Mouse (Mus musculus) testis, adult 2 months (tissue): ENCODE data around the gene Prr19. TPM values are rescaled to one million over a fixed set of nuclear protein-coding genes. Genes with fewer than 3 reads are reported as not detected.

Source experiments
- H3K27ac ChIP-seq: fragments of 200-500 bp; 2 replicates; pipeline ENCODE4 v1.5.1; 2012; ENCODE audit warnings: low read depth, low read length; ENCODE audit not compliant: control insufficient read depth, insufficient read depth
- H3K27me3 ChIP-seq: fragments of 200-500 bp; 2 replicates; pipeline ENCODE4 v1.6.1; 2012; ENCODE audit warnings: mild to moderate bottlenecking, low read length, moderate library complexity; ENCODE audit not compliant: control insufficient read depth, insufficient read depth
- H3K36me3 ChIP-seq: fragments of 200-500 bp; 2 replicates; pipeline ENCODE4 v1.6.1; 2012; ENCODE audit warnings: mild to moderate bottlenecking, low read length; ENCODE audit not compliant: control insufficient read depth, insufficient read depth
- H3K4me1 ChIP-seq: fragments of 200-500 bp; 2 replicates; pipeline ENCODE4 v1.6.1; 2012; ENCODE audit warnings: low read length; ENCODE audit not compliant: control insufficient read depth, insufficient read depth
- H3K4me3 ChIP-seq: fragments of 200-500 bp; 2 replicates; pipeline ENCODE4 v1.5.1; 2012; ENCODE audit warnings: low read depth, mild to moderate bottlenecking, low read length, moderate library complexity, mixed read lengths; ENCODE audit not compliant: control insufficient read depth
- CTCF ChIP-seq: fragments of 200-500 bp; IDR thresholded peaks from 2 replicates; pipeline ENCODE4 v1.5.1; 2012; ENCODE audit warnings: low read depth, mild to moderate bottlenecking, inconsistent platforms, low read length, moderate library complexity; ENCODE audit not compliant: control insufficient read depth, insufficient read depth, insufficient replicate concordance
- POLR2A ChIP-seq: fragments of 200-500 bp; IDR thresholded peaks from 2 replicates; pipeline ENCODE4 v1.6.1; 2012; ENCODE audit warnings: low read depth, mild to moderate bottlenecking, inconsistent platforms, low read length, moderate library complexity; ENCODE audit not compliant: control insufficient read depth
- polyA plus RNA-seq: library from polyadenylated mRNA; depleted of rRNA; stranded (reverse); fragments of >200 nt; gene quantifications from 2 replicates; pipeline ENCODE4 v1.2.3, GENCODE M21; 2012

Gene Prr19
- polyA plus RNA-seq, 1 experiment = 83.0 TPM

- Histone ChIP-seq H3K36me3 (no peaks in the 10 kb centered on the region), H3K4me1 (peaks cover 12% of the 10 kb centered on the region), H3K4me3 (no peak overlapping the region), H3K27ac (no peak overlapping the region), H3K27me3 (no peaks in the 10 kb centered on the region)
- no peak for TF ChIP-seq CTCF
- no peak for TF ChIP-seq POLR2A
Observed at GRCm38 (mm10) chr7:25272445-25273258, 28.6 kb upstream of the Prr19 start.

DNA sequence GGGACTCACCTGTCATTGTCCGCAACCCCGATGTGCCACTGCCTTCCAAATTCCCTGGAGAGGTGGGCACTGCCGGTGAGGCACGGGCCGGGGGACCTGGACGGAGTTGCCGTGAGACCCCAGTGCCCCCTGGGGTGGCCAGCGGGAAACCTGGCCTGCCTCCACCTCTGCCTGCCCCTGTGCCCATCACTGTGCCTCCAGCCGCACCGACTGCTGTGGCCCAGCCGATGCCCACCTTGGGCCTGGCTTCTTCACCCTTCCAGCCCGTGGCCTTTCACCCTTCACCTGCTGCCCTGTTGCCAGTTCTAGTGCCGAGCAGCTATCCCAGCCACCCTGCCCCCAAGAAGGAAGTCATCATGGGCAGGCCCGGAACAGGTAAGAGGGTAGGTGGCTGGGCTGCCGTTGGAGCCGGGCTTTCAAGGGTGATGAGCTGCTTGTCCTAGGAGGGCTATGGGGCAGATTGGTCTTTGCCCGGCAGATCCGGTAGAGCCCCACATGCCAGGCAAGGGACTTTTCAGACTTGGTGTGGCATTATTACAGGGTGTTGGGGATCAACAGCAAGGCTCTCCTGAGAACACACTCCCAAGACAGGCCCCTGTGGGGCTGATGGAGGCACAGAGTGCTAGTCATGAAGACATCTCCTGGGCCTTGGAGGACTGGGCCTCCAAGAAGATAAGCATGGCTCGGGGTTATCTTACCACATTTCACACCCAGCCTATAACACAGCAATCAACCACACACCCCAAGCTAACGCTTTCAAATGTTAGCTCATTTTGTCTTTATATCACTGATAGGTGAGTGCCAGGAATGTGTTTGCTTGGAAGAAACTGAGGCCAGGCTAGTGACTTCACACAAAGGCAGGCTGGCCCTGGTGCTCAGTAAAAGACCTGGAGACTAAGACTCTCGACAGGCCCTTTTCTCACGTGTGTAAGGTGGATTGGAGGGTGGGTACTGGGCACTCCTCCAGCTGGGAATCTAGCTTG is 27.7 kb upstream of the Prr19 start:
- no peak overlapping the region for H3K27ac ChIP-seq
- H3K27me3 ChIP-seq = no peaks in the 10 kb centered on the region
- no peak overlapping the region for H3K4me3 ChIP-seq
- peaks cover 13% of the 10 kb centered on the region for H3K4me1 ChIP-seq
- no peak for TF ChIP-seq POLR2A
- TF ChIP-seq CTCF = no peak
- H3K36me3 ChIP-seq = no peaks in the 10 kb centered on the region

DNA sequence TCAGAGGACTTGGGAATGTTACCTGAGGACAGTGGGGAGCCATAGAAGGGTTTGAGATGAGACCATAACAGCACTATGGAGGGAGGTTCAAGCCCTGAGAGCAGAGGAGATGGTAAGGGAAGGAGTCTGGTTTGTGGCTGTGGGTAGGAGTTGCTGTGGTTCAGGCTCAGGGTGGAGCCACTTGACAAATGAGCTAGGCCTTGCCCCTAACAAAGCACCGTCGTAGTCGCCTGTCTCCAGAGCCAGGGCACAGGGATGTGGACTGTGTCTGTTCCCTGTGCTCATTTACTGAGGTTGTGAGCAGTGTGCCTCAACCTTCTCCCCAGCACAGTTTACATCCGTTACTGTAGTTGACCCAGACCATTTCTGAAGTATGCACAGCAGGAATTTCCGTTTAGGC is 26.6 kb upstream of the Prr19 start:
- Histone ChIP-seq H3K27ac (no peak overlapping the region), H3K4me3 (no peak overlapping the region), H3K36me3 (no peaks in the 10 kb centered on the region), H3K27me3 (no peaks in the 10 kb centered on the region), H3K4me1 (peaks cover 15% of the 10 kb centered on the region)
- no peak for TF ChIP-seq CTCF
- no peak for TF ChIP-seq POLR2A

DNA sequence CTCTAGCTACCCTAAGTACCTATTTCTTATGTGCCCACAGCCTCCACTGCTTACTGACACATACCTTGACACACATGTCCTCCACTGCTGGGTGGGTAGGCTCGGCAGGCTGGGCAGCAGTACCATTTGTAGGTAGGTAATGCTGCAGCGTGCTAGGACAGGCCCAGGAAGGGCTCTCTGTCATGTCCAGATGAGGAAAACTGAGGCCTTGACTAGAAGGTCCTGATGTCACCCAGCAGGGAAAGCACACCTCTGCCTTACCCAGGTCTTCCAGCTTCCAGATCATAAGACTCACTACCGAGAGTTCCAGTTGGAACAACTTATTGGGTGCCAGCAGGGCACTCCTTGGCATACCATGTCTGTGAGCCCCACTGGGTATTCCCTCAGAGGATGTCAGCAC is 26.2 kb upstream of the Prr19 start:
- no peak overlapping the region for H3K27ac ChIP-seq
- H3K27me3 ChIP-seq = no peaks in the 10 kb centered on the region
- no peaks in the 10 kb centered on the region for H3K36me3 ChIP-seq
- H3K4me3 ChIP-seq = no peak overlapping the region
- H3K4me1 ChIP-seq = peaks cover 19% of the 10 kb centered on the region
- TF ChIP-seq CTCF = no peak

GRCm38 (mm10) chr7:25275555-25276298 is 25.5 kb upstream of the Prr19 start:
- peaks cover 26% of the 10 kb centered on the region for H3K4me1 ChIP-seq
- H3K36me3 ChIP-seq = no peaks in the 10 kb centered on the region
- TF ChIP-seq CTCF (no peak), POLR2A (no peak)
- no peak overlapping the region for H3K4me3 ChIP-seq
- H3K27me3 ChIP-seq = no peaks in the 10 kb centered on the region
- H3K27ac ChIP-seq = no peak overlapping the region

DNA sequence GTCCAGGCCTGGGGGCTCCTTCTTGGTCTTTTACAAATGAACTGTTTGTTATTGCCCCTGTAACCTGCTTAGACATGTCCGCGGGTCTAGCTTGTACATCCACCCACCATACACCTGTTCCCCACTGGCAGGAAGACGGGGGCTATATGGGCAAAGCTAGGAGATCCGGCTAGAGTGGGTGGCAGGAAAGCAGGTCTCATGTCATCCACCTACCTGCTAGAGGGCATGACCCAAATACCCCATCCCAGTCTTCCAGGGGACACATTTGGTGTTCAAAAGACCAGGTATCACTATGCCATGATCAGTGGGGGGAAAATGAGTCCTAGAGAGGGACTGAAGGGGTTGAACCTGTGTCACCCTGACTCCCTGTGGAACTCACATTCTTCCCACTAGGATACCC is 23.8 kb upstream of the Prr19 start:
- Histone ChIP-seq H3K27me3 (no peaks in the 10 kb centered on the region), H3K36me3 (no peaks in the 10 kb centered on the region), H3K4me1 (peaks cover 36% of the 10 kb centered on the region), H3K27ac (no peak overlapping the region), H3K4me3 (no peak overlapping the region)
- TF ChIP-seq POLR2A (no peak), CTCF (no peak)

- Histone ChIP-seq H3K4me1 (peaks cover 39% of the 10 kb centered on the region), H3K4me3 (no peak overlapping the region), H3K27ac (no peak overlapping the region), H3K36me3 (no peaks in the 10 kb centered on the region), H3K27me3 (no peaks in the 10 kb centered on the region)
- TF ChIP-seq POLR2A (no peak), CTCF (no peak)
Observed at GRCm38 (mm10) chr7:25277998-25278340, 23.2 kb upstream of the Prr19 start.
